Mouse (Mus musculus): ENCODE measurements at regions not wholly inside any gene's neighbourhood (a gene's known extent, or its start where the extent isn't known, plus 50 kb on each side); places are given as distances from the start of the nearest gene placed in this dataset.

- no peak overlapping the region for H3K4me3 ChIP-seq
- no peaks in the 10 kb centered on the region for H3K9me3 ChIP-seq
- no peaks in the 10 kb centered on the region for H3K4me1 ChIP-seq (replicated peaks)
- WGBS = 95% methylated on average over 5 of the region's 5 CpGs
- H3K27ac ChIP-seq = no peak overlapping the region
- no peak for ATAC-seq (ENCODE audit: low FRiP score)
- no peak overlapping the region for H3K9ac ChIP-seq
- no peaks in the 10 kb centered on the region for H3K27me3 ChIP-seq
- H3K36me3 ChIP-seq = no peaks in the 10 kb centered on the region
- no peak overlapping the region for H3K4me2 ChIP-seq
Observed at GRCm38 (mm10) chr10:44780381-44780958, 252.2 kb upstream of the Prdm1 start.

- no peak for ATAC-seq (ENCODE audit: low FRiP score)
- H3K9ac ChIP-seq = no peak overlapping the region
- no peak overlapping the region for H3K27ac ChIP-seq
- H3K36me3 ChIP-seq = no peaks in the 10 kb centered on the region
- WGBS = 78% methylated on average over 8 of the region's 8 CpGs
- H3K4me1 ChIP-seq (replicated peaks) = no peaks in the 10 kb centered on the region
- no peaks in the 10 kb centered on the region for H3K27me3 ChIP-seq
- no peaks in the 10 kb centered on the region for H3K9me3 ChIP-seq
- no peak overlapping the region for H3K4me3 ChIP-seq
- no peak overlapping the region for H3K4me2 ChIP-seq
Observed at GRCm38 (mm10) chr10:44779568-44780207, 251.4 kb upstream of the Prdm1 start.

GRCm38 (mm10) chr10:44777214-44777613 is 248.9 kb upstream of the Prdm1 start:
- Histone ChIP-seq H3K4me1 (replicated peaks) (no peaks in the 10 kb centered on the region), H3K27ac (no peak overlapping the region), H3K27me3 (no peaks in the 10 kb centered on the region), H3K9me3 (no peaks in the 10 kb centered on the region), H3K9ac (no peak overlapping the region), H3K36me3 (no peaks in the 10 kb centered on the region), H3K4me3 (no peak overlapping the region), H3K4me2 (no peak overlapping the region)
- WGBS = 96% methylated on average over 2 of the region's 2 CpGs
- no peak for ATAC-seq (ENCODE audit: low FRiP score)

- H3K9ac ChIP-seq = no peak overlapping the region
- no peak for ATAC-seq (ENCODE audit: low FRiP score)
- H3K9me3 ChIP-seq = no peaks in the 10 kb centered on the region
- no peak overlapping the region for H3K27ac ChIP-seq
- 29% methylated on average over 2 of the region's 2 CpGs for WGBS
- no peak overlapping the region for H3K4me3 ChIP-seq
- no peaks in the 10 kb centered on the region for H3K4me1 ChIP-seq (replicated peaks)
- H3K36me3 ChIP-seq = no peaks in the 10 kb centered on the region
- H3K27me3 ChIP-seq = no peaks in the 10 kb centered on the region
- no peak overlapping the region for H3K4me2 ChIP-seq
Observed at GRCm38 (mm10) chr10:44776175-44776574, 247.9 kb upstream of the Prdm1 start.

GRCm38 (mm10) chr10:44765527-44765926 is 237.2 kb upstream of the Prdm1 start:
- WGBS = 85% methylated on average over 3 of the region's 3 CpGs
- Histone ChIP-seq H3K4me3 (no peak overlapping the region), H3K27ac (no peak overlapping the region), H3K4me1 (replicated peaks) (no peaks in the 10 kb centered on the region), H3K27me3 (no peaks in the 10 kb centered on the region), H3K4me2 (no peak overlapping the region), H3K9ac (no peak overlapping the region), H3K36me3 (no peaks in the 10 kb centered on the region), H3K9me3 (no peaks in the 10 kb centered on the region)
- no peak for ATAC-seq (ENCODE audit: low FRiP score)

- WGBS = 42% methylated on average over 3 of the region's 3 CpGs
- ATAC-seq (ENCODE audit: low FRiP score) = no peak
- H3K9me3 ChIP-seq = no peaks in the 10 kb centered on the region
Observed at GRCm38 (mm10) chr10:44763102-44763501, 234.8 kb upstream of the Prdm1 start.

GRCm38 (mm10) chr10:44762068-44762467 is 233.8 kb upstream of the Prdm1 start:
- no peaks in the 10 kb centered on the region for H3K9me3 ChIP-seq

More at GRCm38 (mm10) chr10:44763102-44763501, 234.8 kb upstream of the Prdm1 start:
- no peak overlapping the region for H3K9ac ChIP-seq
- H3K36me3 ChIP-seq = no peaks in the 10 kb centered on the region
- no peaks in the 10 kb centered on the region for H3K4me1 ChIP-seq (replicated peaks)
- no peak overlapping the region for H3K4me3 ChIP-seq
- no peak overlapping the region for H3K27ac ChIP-seq
- H3K27me3 ChIP-seq = no peaks in the 10 kb centered on the region
- H3K4me2 ChIP-seq = no peak overlapping the region

GRCm38 (mm10) chr10:44761324-44761723 is 233.0 kb upstream of the Prdm1 start:
- Histone ChIP-seq H3K9me3 (no peaks in the 10 kb centered on the region), H3K4me2 (no peak overlapping the region), H3K4me3 (no peak overlapping the region), H3K27ac (no peak overlapping the region), H3K4me1 (replicated peaks) (no peaks in the 10 kb centered on the region), H3K36me3 (no peaks in the 10 kb centered on the region), H3K27me3 (no peaks in the 10 kb centered on the region), H3K9ac (no peak overlapping the region)
- WGBS = 82% methylated on average over 4 of the region's 4 CpGs
- no peak for ATAC-seq (ENCODE audit: low FRiP score)

More at GRCm38 (mm10) chr10:44762068-44762467, 233.8 kb upstream of the Prdm1 start:
- H3K27me3 ChIP-seq = no peaks in the 10 kb centered on the region
- 85% methylated on average over 4 of the region's 4 CpGs for WGBS
- no peak overlapping the region for H3K4me2 ChIP-seq
- H3K9ac ChIP-seq = no peak overlapping the region
- ATAC-seq (ENCODE audit: low FRiP score) = no peak
- no peaks in the 10 kb centered on the region for H3K36me3 ChIP-seq
- no peak overlapping the region for H3K4me3 ChIP-seq
- H3K27ac ChIP-seq = no peak overlapping the region
- H3K4me1 ChIP-seq (replicated peaks) = no peaks in the 10 kb centered on the region

GRCm38 (mm10) chr10:44755355-44755957 is 227.2 kb upstream of the Prdm1 start:
- Histone ChIP-seq H3K27ac (no peak overlapping the region), H3K9ac (no peak overlapping the region), H3K4me3 (no peak overlapping the region), H3K36me3 (no peaks in the 10 kb centered on the region), H3K4me1 (replicated peaks) (0 out of 2 replicates have a peak, but pooled peaks cover 4% of the 10 kb centered on the region), H3K4me2 (no peak overlapping the region), H3K27me3 (no peaks in the 10 kb centered on the region), H3K9me3 (no peaks in the 10 kb centered on the region)
- WGBS = 42% methylated on average over 6 of the region's 6 CpGs
- peak; percentile 77; the same call in 1 of the 2 replicates for ATAC-seq (ENCODE audit: low FRiP score)

GRCm38 (mm10) chr10:44754930-44755329 is 226.6 kb upstream of the Prdm1 start:
- Histone ChIP-seq H3K27ac (no peak overlapping the region), H3K4me3 (no peak overlapping the region), H3K9ac (no peak overlapping the region), H3K4me2 (no peak overlapping the region), H3K9me3 (no peaks in the 10 kb centered on the region), H3K4me1 (replicated peaks) (0 out of 2 replicates have a peak, but pooled peaks cover 4% of the 10 kb centered on the region), H3K27me3 (no peaks in the 10 kb centered on the region), H3K36me3 (no peaks in the 10 kb centered on the region)
- WGBS = 66% methylated on average over 4 of the region's 4 CpGs
- peak; percentile 36; the same call in 1 of the 2 replicates for ATAC-seq (ENCODE audit: low FRiP score)

GRCm38 (mm10) chr10:44752719-44753390 is 224.6 kb upstream of the Prdm1 start:
- Histone ChIP-seq H3K9ac (no peak overlapping the region), H3K27ac (no peak overlapping the region), H3K9me3 (no peaks in the 10 kb centered on the region), H3K4me1 (replicated peaks) (0 out of 2 replicates have a peak, but pooled peaks cover 4% of the 10 kb centered on the region), H3K4me3 (no peak overlapping the region), H3K4me2 (no peak overlapping the region), H3K36me3 (no peaks in the 10 kb centered on the region), H3K27me3 (no peaks in the 10 kb centered on the region)
- ATAC-seq (ENCODE audit: low FRiP score) = no peak
- WGBS = 42% methylated on average over 8 of the region's 8 CpGs

- Histone ChIP-seq H3K4me2 (no peak overlapping the region), H3K9me3 (no peaks in the 10 kb centered on the region), H3K4me1 (replicated peaks) (0 out of 2 replicates have a peak, but pooled peaks cover 4% of the 10 kb centered on the region), H3K9ac (no peak overlapping the region), H3K36me3 (no peaks in the 10 kb centered on the region), H3K4me3 (no peak overlapping the region), H3K27me3 (no peaks in the 10 kb centered on the region), H3K27ac (no peak overlapping the region)
- 80% methylated on average over 6 of the region's 6 CpGs for WGBS
- ATAC-seq (ENCODE audit: low FRiP score) = no peak
Observed at GRCm38 (mm10) chr10:44751061-44751460, 222.8 kb upstream of the Prdm1 start.
